Comparison of ENCODE assay signal across 9 mouse cellular contexts in genomic region chr2:91243416-91243815, GRCm38 (mm10). TPM values are rescaled to one million over a fixed set of nuclear protein-coding genes. Genes with fewer than 3 reads are reported as not detected.
A peak's percentile ranks its signal among the peaks of the same experiment; 100 is the strongest.
DNase-seq lines count a peak whose midpoint lies in the region; TF ChIP-seq lines count a peak whose summit lies in the region.
"Had no signal": no experiment of that assay in that cellular context is flagged by ENCODE, and none has a peak within 500 bp of the region (broad histone marks: within the 10 kb centered on the region; RNA-seq: fewer than 3 reads in every experiment).

No protein-coding gene starts in this region.

- H3K27me3 ChIP-seq in liver, adult 2 months (ENCODE audit: control insufficient read depth, insufficient read depth, low read length), result no peaks in the 10 kb centered on the region
- no peaks in the 10 kb centered on the region for H3K27me3 ChIP-seq in myocyte (ENCODE audit: control insufficient read depth, insufficient read depth, insufficient read length)

- intact Hi-C loops in heart, postnatal 36 days (cut with DNase I), result no loop called here

- 75% methylated on average over 3 of the region's 3 CpGs for WGBS in liver, adult 2 months

- TF ChIP-seq POLR2A in liver, adult 2 months (IDR thresholded peaks at IDR 0.05; ENCODE audit: extremely low read depth, insufficient read depth, low read length), result no peak
- TF ChIP-seq POLR2A in myocyte (IDR thresholded peaks at IDR 0.05; ENCODE audit: insufficient read length, low read depth), result no peak

- TF ChIP-seq CTCF in liver, adult 2 months (IDR thresholded peaks at IDR 0.05; ENCODE audit: low read depth, low read length), result no peak

- DNase-seq in liver, adult 2 months (ENCODE audit: extremely low read depth, low read depth, low spot score), result no peak
- no peak for DNase-seq in liver
- DNase-seq in cerebellum, postnatal 10 days, result peak; percentile 31 to 36
- peak; percentile 83 to 84 for DNase-seq in layer of hippocampus, adult 8-10 months (ENCODE audit: low spot score in 2 of 2)
- no peak for DNase-seq in embryo, embryonic 9.5 days (ENCODE audit: extremely low spot score)
- no peak for DNase-seq in heart, postnatal 36 days
- DNase-seq in urinary bladder, adult 2 months (ENCODE audit: low spot score), result no peak
- DNase-seq: kidney, adult 8-10 months had no signal

- H3K79me2 ChIP-seq in liver, adult 2 months (ENCODE audit: control insufficient read depth, insufficient read depth, low read length), result no peaks in the 10 kb centered on the region
- no peaks in the 10 kb centered on the region for H3K79me2 ChIP-seq in myocyte (ENCODE audit: control insufficient read depth, insufficient read depth)

- H3K4me1 ChIP-seq in liver, adult 2 months (ENCODE audit: control insufficient read depth, insufficient read depth, low read length), result peaks cover 7% of the 10 kb centered on the region

- H3K36me3 ChIP-seq in liver, adult 2 months (ENCODE audit: control insufficient read depth, insufficient read depth, low read length), result no peaks in the 10 kb centered on the region
- H3K36me3 ChIP-seq in myocyte (ENCODE audit: control insufficient read depth, insufficient read depth), result no peaks in the 10 kb centered on the region

- H3K4me3 ChIP-seq in liver, adult 2 months (ENCODE audit: insufficient read depth, low read depth, low read length), result no peak overlapping the region
- H3K4me3 ChIP-seq in myocyte, result no peak overlapping the region

- H3K4me2 ChIP-seq in myocyte (ENCODE audit: low read depth), result peak overlapping the region; percentile 28

- H3K9ac ChIP-seq in liver, adult 2 months (ENCODE audit: low read depth, low read length), result no peak overlapping the region

- H3K27ac ChIP-seq in liver, adult 2 months (replicated peaks; ENCODE audit: insufficient read depth, low read depth, low read length), result 0 out of 2 replicates have a peak overlapping the region, but pooled peaks have one; percentile 19

- no peak overlapping the region for H3ac ChIP-seq in myocyte (ENCODE audit: control insufficient read depth, insufficient read length)

TF ChIP-seq in myocyte, 11 proteins besides CTCF, POLR2A, EP300 and RAD21:
- TF ChIP-seq MYOG (IDR thresholded peaks at IDR 0.05; ENCODE audit: control insufficient read depth in 1 of 3, insufficient read depth in 1 of 3, insufficient read length in 2 of 3, low read depth in 2 of 3) (peak in 1 of 3 experiments; percentile 54), POLR2AphosphoS2 (IDR thresholded peaks at IDR 0.05; ENCODE audit: insufficient read length, low read depth) (no peak)

RNA-seq across cellular contexts. Expression of gene Ddb2, which starts 6.6 kb away (rescaled TPM):
- total RNA-seq in liver, adult 2 months (2014; rRNA removed), result 4.4 and 5.0 TPM in 2 replicates
- polyA plus RNA-seq in liver, adult 2 months (2012; rRNA removed), result 4.8 and 7.9 TPM in 2 replicates
- total RNA-seq in layer of hippocampus, adult 8-10 months (2022), result 10 to 100 TPM; 11.2 to 12.4 (median 11.9) TPM
- 2.0 TPM for polyA plus RNA-seq in myocyte (2012; fragmentation: generic; extraction: Trizol)
- total RNA-seq in heart, postnatal 36 days (2021), result 1 to 10 TPM; 3.0 to 3.9 TPM
- 28.5 and 43.1 TPM in 2 replicates for polyA plus RNA-seq in urinary bladder, adult 2 months (2012; rRNA removed)

RNA-seq across cellular contexts. Expression of gene Pacsin3, which starts 12.3 kb away (rescaled TPM):
- 24.6 and 28.1 TPM in 2 replicates for total RNA-seq in liver, adult 2 months (2014; rRNA removed)
- 65.1 and 68.9 TPM in 2 replicates for polyA plus RNA-seq in liver, adult 2 months (2012; rRNA removed)
- total RNA-seq in layer of hippocampus, adult 8-10 months (2022), result 10 to 100 TPM; 27.1 to 34.4 (median 31.0) TPM
- 141 TPM for polyA plus RNA-seq in myocyte (2012; fragmentation: generic; extraction: Trizol)
- total RNA-seq in heart, postnatal 36 days (2021), result 100 to 1,000 TPM; 150 to 151 TPM
- 43.3 and 46.7 TPM in 2 replicates for polyA plus RNA-seq in urinary bladder, adult 2 months (2012; rRNA removed)

RNA-seq across cellular contexts. Expression of gene Arfgap2, which starts 21.4 kb away (rescaled TPM):
- total RNA-seq in liver, adult 2 months (2014; rRNA removed), result 74.2 and 83.2 TPM in 2 replicates
- 62.9 and 69.1 TPM in 2 replicates for polyA plus RNA-seq in liver, adult 2 months (2012; rRNA removed)
- total RNA-seq in layer of hippocampus, adult 8-10 months (2022), result 10 to 100 TPM; 75.9 to 81.9 (median 79.1) TPM
- 60.4 TPM for polyA plus RNA-seq in myocyte (2012; fragmentation: generic; extraction: Trizol)
- 10 to 100 TPM; 57.1 to 60.9 TPM for total RNA-seq in heart, postnatal 36 days (2021)
- 30.7 and 41.6 TPM in 2 replicates for polyA plus RNA-seq in urinary bladder, adult 2 months (2012; rRNA removed)

RNA-seq across cellular contexts. Expression of gene Acp2, which starts 40.7 kb away (rescaled TPM):
- total RNA-seq in liver, adult 2 months (2014; rRNA removed), result 23.9 and 25.5 TPM in 2 replicates
- 35.8 and 45.0 TPM in 2 replicates for polyA plus RNA-seq in liver, adult 2 months (2012; rRNA removed)
- total RNA-seq in layer of hippocampus, adult 8-10 months (2022), result 10 to 100 TPM; 54.9 to 64.9 (median 59.8) TPM
- polyA plus RNA-seq in myocyte (2012; fragmentation: generic; extraction: Trizol), result 16.9 TPM
- total RNA-seq in heart, postnatal 36 days (2021), result 10 to 100 TPM; 18.0 to 19.5 TPM
- 18.8 and 24.2 TPM in 2 replicates for polyA plus RNA-seq in urinary bladder, adult 2 months (2012; rRNA removed)

RNA-seq across cellular contexts. Expression of gene Nr1h3, which starts 40.8 kb away (rescaled TPM):
- 146 and 148 TPM in 2 replicates for total RNA-seq in liver, adult 2 months (2014; rRNA removed)
- polyA plus RNA-seq in liver, adult 2 months (2012; rRNA removed), result 190 and 198 TPM in 2 replicates
- 1 to 10 TPM; 3.7 to 5.8 (median 4.3) TPM for total RNA-seq in layer of hippocampus, adult 8-10 months (2022)
- polyA plus RNA-seq in myocyte (2012; fragmentation: generic; extraction: Trizol), result 0.53 TPM
- total RNA-seq in heart, postnatal 36 days (2021), result 10 to 100 TPM; 17.3 TPM
- 18.6 and 20.8 TPM in 2 replicates for polyA plus RNA-seq in urinary bladder, adult 2 months (2012; rRNA removed)

Comparison
In these comparisons a context has a peak if more than half of its experiments do, and no peak if none do; other contexts are left out.
1. DNase-seq: peak in cerebellum, postnatal 10 days (2 of 2) and layer of hippocampus, adult 8-10 months (2 of 2); none in liver, adult 2 months (single experiment), liver (single experiment), embryo, embryonic 9.5 days (single experiment), heart, postnatal 36 days (0 of 2) and urinary bladder, adult 2 months (single experiment).